Mouse (Mus musculus): ENCODE results near the gene Acot8.
"Not testable (repeated sequence)": the region's sequence is repeated elsewhere in the genome, so short reads cannot be mapped to it uniquely, and the experiment has no call there.

Gene Acot8

GRCm38 (mm10) chr2:164817206-164817605 lies 12.5 kb upstream of the Acot8 start:
- in situ Hi-C loops (cut with MboI; ENCODE audit: low pct_unique_long_range_greater_than_20kb in 1 of 2, low sequenced_read_pairs in 2 of 2, unreplicated experiment in 1 of 2) = no loop called here

- in situ Hi-C loops (cut with MboI; ENCODE audit: low pct_unique_long_range_greater_than_20kb in 1 of 2, low sequenced_read_pairs in 2 of 2, unreplicated experiment in 1 of 2) = no loop called here
Measured at GRCm38 (mm10) chr2:164815821-164816220, 11.1 kb upstream of the Acot8 start.

- in situ Hi-C loops (cut with MboI; ENCODE audit: low pct_unique_long_range_greater_than_20kb in 1 of 2, low sequenced_read_pairs in 2 of 2, unreplicated experiment in 1 of 2) = no loop called here
Measured at GRCm38 (mm10) chr2:164815348-164815747, 10.7 kb upstream of the Acot8 start.

GRCm38 (mm10) chr2:164813557-164813956 lies 8.9 kb upstream of the Acot8 start:
- in situ Hi-C loops (cut with MboI; ENCODE audit: low pct_unique_long_range_greater_than_20kb in 1 of 2, low sequenced_read_pairs in 2 of 2, unreplicated experiment in 1 of 2) = no loop called here

- in situ Hi-C loops (cut with MboI; ENCODE audit: low pct_unique_long_range_greater_than_20kb in 1 of 2, low sequenced_read_pairs in 2 of 2, unreplicated experiment in 1 of 2) = no loop called here
Measured at GRCm38 (mm10) chr2:164806614-164807013, 1.9 kb upstream of the Acot8 start.

GRCm38 (mm10) chr2:164805332-164805718 lies 643 bp upstream of the Acot8 start:
- in situ Hi-C loops (cut with MboI; ENCODE audit: low pct_unique_long_range_greater_than_20kb in 1 of 2, low sequenced_read_pairs in 2 of 2, unreplicated experiment in 1 of 2) = no loop called here

GRCm38 (mm10) chr2:164803921-164804313 lies 765 bp downstream of the Acot8 start:
- in situ Hi-C loops (cut with MboI; ENCODE audit: low pct_unique_long_range_greater_than_20kb in 1 of 2, low sequenced_read_pairs in 2 of 2, unreplicated experiment in 1 of 2) = no loop called here

- in situ Hi-C loops (cut with MboI; ENCODE audit: low pct_unique_long_range_greater_than_20kb in 1 of 2, low sequenced_read_pairs in 2 of 2, unreplicated experiment in 1 of 2) = no loop called here
Measured at GRCm38 (mm10) chr2:164803201-164803920, 1.3 kb downstream of the Acot8 start.

- in situ Hi-C loops (cut with MboI; ENCODE audit: low pct_unique_long_range_greater_than_20kb in 1 of 2, low sequenced_read_pairs in 2 of 2, unreplicated experiment in 1 of 2) = no loop called here
Measured at GRCm38 (mm10) chr2:164800252-164801004, 4.3 kb downstream of the Acot8 start.

GRCm38 (mm10) chr2:164798554-164798953 lies 6.1 kb downstream of the Acot8 start:
- in situ Hi-C loops (cut with MboI; ENCODE audit: low pct_unique_long_range_greater_than_20kb in 1 of 2, low sequenced_read_pairs in 2 of 2, unreplicated experiment in 1 of 2) = not testable (repeated sequence)

- in situ Hi-C loops (cut with MboI; ENCODE audit: low pct_unique_long_range_greater_than_20kb in 1 of 2, low sequenced_read_pairs in 2 of 2, unreplicated experiment in 1 of 2) = no loop called here
Measured at GRCm38 (mm10) chr2:164795868-164796267, 8.8 kb downstream of the Acot8 start.

GRCm38 (mm10) chr2:164794293-164794692 lies 10.4 kb downstream of the Acot8 start:
- in situ Hi-C loops (cut with MboI; ENCODE audit: low pct_unique_long_range_greater_than_20kb in 1 of 2, low sequenced_read_pairs in 2 of 2, unreplicated experiment in 1 of 2) = no loop called here

- in situ Hi-C loops (cut with MboI; ENCODE audit: low pct_unique_long_range_greater_than_20kb in 1 of 2, low sequenced_read_pairs in 2 of 2, unreplicated experiment in 1 of 2) = no loop called here
Measured at GRCm38 (mm10) chr2:164793772-164794171, 10.9 kb downstream of the Acot8 start.

- in situ Hi-C loops (cut with MboI; ENCODE audit: low pct_unique_long_range_greater_than_20kb in 1 of 2, low sequenced_read_pairs in 2 of 2, unreplicated experiment in 1 of 2) = no loop called here
Measured at GRCm38 (mm10) chr2:164793236-164793635, 11.4 kb downstream of the Acot8 start.

- in situ Hi-C loops (cut with MboI; ENCODE audit: low pct_unique_long_range_greater_than_20kb in 1 of 2, low sequenced_read_pairs in 2 of 2, unreplicated experiment in 1 of 2) = no loop called here
Measured at GRCm38 (mm10) chr2:164792400-164793190, 12.1 kb downstream of the Acot8 start.

GRCm38 (mm10) chr2:164791841-164792261 lies 12.8 kb downstream of the Acot8 start:
- in situ Hi-C loops (cut with MboI; ENCODE audit: low pct_unique_long_range_greater_than_20kb in 1 of 2, low sequenced_read_pairs in 2 of 2, unreplicated experiment in 1 of 2) = no loop called here

GRCm38 (mm10) chr2:164790451-164790850 lies 14.2 kb downstream of the Acot8 start:
- in situ Hi-C loops (cut with MboI; ENCODE audit: low pct_unique_long_range_greater_than_20kb in 1 of 2, low sequenced_read_pairs in 2 of 2, unreplicated experiment in 1 of 2) = no loop called here

GRCm38 (mm10) chr2:164788411-164788810 lies 16.3 kb downstream of the Acot8 start:
- in situ Hi-C loops (cut with MboI; ENCODE audit: low pct_unique_long_range_greater_than_20kb in 1 of 2, low sequenced_read_pairs in 2 of 2, unreplicated experiment in 1 of 2) = no loop called here

GRCm38 (mm10) chr2:164787779-164788178 lies 16.9 kb downstream of the Acot8 start:
- in situ Hi-C loops (cut with MboI; ENCODE audit: low pct_unique_long_range_greater_than_20kb in 1 of 2, low sequenced_read_pairs in 2 of 2, unreplicated experiment in 1 of 2) = no loop called here

All from mouse embryonic stem cell (cell line).